Mouse (Mus musculus): ENCODE measurements at regions not wholly inside any gene's neighbourhood (a gene's known extent, or its start where the extent isn't known, plus 50 kb on each side); places are given as distances from the start of the nearest gene placed in this dataset.
"Not testable (repeated sequence)": the region's sequence is repeated elsewhere in the genome, so short reads cannot be mapped to it uniquely, and the experiment has no call there.

DNA sequence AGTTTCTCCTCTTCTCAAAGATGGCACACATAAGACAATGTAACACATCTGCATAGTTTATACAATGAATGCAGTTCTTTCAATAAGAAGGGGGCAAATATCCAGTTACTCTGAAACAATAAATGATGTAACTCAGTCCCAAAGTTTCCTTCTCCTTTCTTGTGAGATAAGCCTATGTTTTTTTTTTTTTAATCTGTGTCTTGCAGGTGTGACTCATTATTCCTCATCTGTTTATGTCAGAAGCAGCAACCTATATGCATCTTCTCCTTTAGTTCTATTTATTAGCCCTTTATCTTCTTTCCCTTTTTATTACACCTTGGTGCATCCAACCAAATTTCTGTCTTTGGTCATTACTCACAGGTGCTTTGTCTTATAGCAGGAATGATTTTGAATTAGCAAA, 523.2 kb upstream of the Pot1a start:
- Histone ChIP-seq H3K4me3 (ENCODE audit: low read depth, low read length) (no peak overlapping the region), H3K27ac (ENCODE audit: low read depth, low read length) (no peak overlapping the region), H3K4me2 (no peak overlapping the region), H3K27me3 (ENCODE audit: control insufficient read depth, insufficient read depth, low read length) (no peaks in the 10 kb centered on the region), H3K9me3 (ENCODE audit: control insufficient read depth, low read length) (no peaks in the 10 kb centered on the region), H3K4me1 (ENCODE audit: control insufficient read depth, insufficient read depth, low read length) (no peaks in the 10 kb centered on the region), H3K9ac (ENCODE audit: low read length) (no peak overlapping the region), H3K36me3 (ENCODE audit: control insufficient read depth, insufficient read depth, low read length) (no peaks in the 10 kb centered on the region)
- no peak for ATAC-seq (ENCODE audit: low FRiP score)
- no peak for DNase-seq (ENCODE audit: low spot score, missing footprints)

DNA sequence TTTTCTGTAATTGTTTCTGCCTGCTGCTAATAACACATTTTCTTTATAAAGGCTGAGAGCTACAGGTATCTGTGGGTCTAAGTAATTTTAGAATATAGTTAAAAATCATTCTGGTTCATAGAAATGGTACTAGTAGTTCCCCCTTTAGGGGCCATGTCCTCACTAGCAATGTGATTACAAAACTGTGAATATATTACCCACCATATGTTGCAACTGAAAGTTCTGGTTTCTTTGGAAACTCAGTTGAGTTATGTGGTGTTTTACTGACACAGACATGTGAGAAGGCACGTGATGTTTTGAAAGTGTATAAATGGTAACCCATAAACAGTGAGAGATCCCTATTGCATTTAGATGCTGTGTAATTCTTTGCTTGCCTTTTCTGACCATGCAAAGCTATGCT, 495.1 kb upstream of the Pot1a start:
- ATAC-seq (ENCODE audit: low FRiP score) (no peak), DNase-seq (ENCODE audit: low spot score, missing footprints) (no peak)
- no peak overlapping the region for H3K9ac ChIP-seq (ENCODE audit: low read length)
- WGBS = 84% methylated on average over 1 of the region's 1 CpGs
- H3K27ac ChIP-seq (ENCODE audit: low read depth, low read length) = no peak overlapping the region
- H3K4me3 ChIP-seq (ENCODE audit: low read depth, low read length) = no peak overlapping the region
- H3K4me1 ChIP-seq (ENCODE audit: control insufficient read depth, insufficient read depth, low read length) = no peaks in the 10 kb centered on the region
- no peaks in the 10 kb centered on the region for H3K36me3 ChIP-seq (ENCODE audit: control insufficient read depth, insufficient read depth, low read length)
- no peaks in the 10 kb centered on the region for H3K27me3 ChIP-seq (ENCODE audit: control insufficient read depth, insufficient read depth, low read length)
- H3K9me3 ChIP-seq (ENCODE audit: control insufficient read depth, low read length) = no peaks in the 10 kb centered on the region
- no peak overlapping the region for H3K4me2 ChIP-seq

DNA sequence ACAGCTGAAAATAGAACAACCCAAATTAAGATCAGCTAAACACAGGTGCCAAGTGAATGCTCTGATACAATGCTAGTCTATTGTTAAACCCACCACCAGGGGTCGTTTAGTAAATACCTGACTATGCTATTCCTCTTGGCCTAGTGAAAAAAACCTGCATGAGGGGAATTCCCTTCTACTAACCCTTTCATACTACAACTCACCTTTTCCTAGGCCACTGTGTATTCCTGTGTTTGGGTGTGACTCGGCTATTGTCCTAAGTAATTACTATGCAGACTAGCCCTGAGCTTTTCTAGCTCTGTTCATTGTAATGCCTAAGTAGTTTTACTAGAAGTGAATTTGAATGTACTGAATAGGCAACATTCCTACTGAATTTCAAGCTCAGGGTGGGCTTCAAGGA, 492.5 kb upstream of the Pot1a start:
- WGBS = 61% methylated on average over 2 of the region's 2 CpGs
- not testable (repeated sequence) for H3K4me1 ChIP-seq (ENCODE audit: control insufficient read depth, insufficient read depth, low read length); H3K27me3 ChIP-seq (ENCODE audit: control insufficient read depth, insufficient read depth, low read length); H3K4me3 ChIP-seq (ENCODE audit: low read depth, low read length); DNase-seq (ENCODE audit: low spot score, missing footprints); H3K4me2 ChIP-seq; H3K9me3 ChIP-seq (ENCODE audit: control insufficient read depth, low read length); H3K36me3 ChIP-seq (ENCODE audit: control insufficient read depth, insufficient read depth, low read length); H3K27ac ChIP-seq (ENCODE audit: low read depth, low read length); H3K9ac ChIP-seq (ENCODE audit: low read length); ATAC-seq (ENCODE audit: low FRiP score)

DNA sequence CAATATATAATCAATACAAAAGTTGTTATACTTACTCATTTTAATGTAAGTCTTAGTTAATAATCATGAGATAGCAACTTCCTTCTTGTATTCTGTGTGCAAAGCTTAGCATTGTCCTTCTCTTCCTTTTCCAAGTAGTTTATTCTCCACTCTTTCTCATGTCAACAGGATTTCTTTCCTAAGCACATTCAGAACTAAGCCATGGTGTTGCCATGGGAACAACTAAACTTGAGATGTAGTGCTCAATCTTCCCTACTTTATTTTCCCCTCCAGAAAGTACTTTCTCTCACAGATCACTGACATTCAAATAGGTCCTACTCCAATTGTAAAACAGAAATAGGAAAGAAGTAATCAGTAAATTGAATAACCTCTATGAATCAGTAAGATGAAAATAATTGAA, 490.2 kb upstream of the Pot1a start:
- Histone ChIP-seq H3K4me1 (ENCODE audit: control insufficient read depth, insufficient read depth, low read length) (no peaks in the 10 kb centered on the region), H3K27me3 (ENCODE audit: control insufficient read depth, insufficient read depth, low read length) (no peaks in the 10 kb centered on the region), H3K4me3 (ENCODE audit: low read depth, low read length) (no peak overlapping the region), H3K36me3 (ENCODE audit: control insufficient read depth, insufficient read depth, low read length) (no peaks in the 10 kb centered on the region), H3K9ac (ENCODE audit: low read length) (no peak overlapping the region), H3K9me3 (ENCODE audit: control insufficient read depth, low read length) (no peaks in the 10 kb centered on the region), H3K27ac (ENCODE audit: low read depth, low read length) (no peak overlapping the region), H3K4me2 (no peak overlapping the region)
- peak; percentile 30; the same call in 1 of the 2 replicates for ATAC-seq (ENCODE audit: low FRiP score)
- no peak for DNase-seq (ENCODE audit: low spot score, missing footprints)

DNA sequence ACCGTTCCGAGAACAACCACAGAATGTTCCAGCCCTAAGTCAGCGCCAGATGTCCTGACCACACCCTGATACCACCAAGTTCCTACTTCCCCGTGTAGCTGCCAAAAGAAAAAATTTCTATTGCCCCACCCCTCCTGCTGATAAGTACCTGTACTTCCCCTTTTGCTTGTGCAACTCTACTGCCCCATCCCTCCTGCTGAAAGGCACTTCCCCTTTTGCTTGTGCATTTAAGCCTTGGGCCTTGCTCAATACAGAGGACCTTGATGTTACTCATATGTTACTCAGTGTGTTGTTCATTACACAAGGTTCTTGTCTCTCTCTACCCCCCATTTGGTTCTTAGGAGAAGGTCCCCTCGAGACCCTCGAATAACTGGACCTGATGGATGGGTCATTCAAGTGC, 488.4 kb upstream of the Pot1a start:
- not testable (repeated sequence) for H3K4me1 ChIP-seq (ENCODE audit: control insufficient read depth, insufficient read depth, low read length); H3K9me3 ChIP-seq (ENCODE audit: control insufficient read depth, low read length); H3K9ac ChIP-seq (ENCODE audit: low read length); ATAC-seq (ENCODE audit: low FRiP score); DNase-seq (ENCODE audit: low spot score, missing footprints); H3K27me3 ChIP-seq (ENCODE audit: control insufficient read depth, insufficient read depth, low read length); H3K36me3 ChIP-seq (ENCODE audit: control insufficient read depth, insufficient read depth, low read length); H3K4me2 ChIP-seq; H3K27ac ChIP-seq (ENCODE audit: low read depth, low read length); H3K4me3 ChIP-seq (ENCODE audit: low read depth, low read length)
- WGBS = 86% methylated on average over 6 of the region's 6 CpGs

DNA sequence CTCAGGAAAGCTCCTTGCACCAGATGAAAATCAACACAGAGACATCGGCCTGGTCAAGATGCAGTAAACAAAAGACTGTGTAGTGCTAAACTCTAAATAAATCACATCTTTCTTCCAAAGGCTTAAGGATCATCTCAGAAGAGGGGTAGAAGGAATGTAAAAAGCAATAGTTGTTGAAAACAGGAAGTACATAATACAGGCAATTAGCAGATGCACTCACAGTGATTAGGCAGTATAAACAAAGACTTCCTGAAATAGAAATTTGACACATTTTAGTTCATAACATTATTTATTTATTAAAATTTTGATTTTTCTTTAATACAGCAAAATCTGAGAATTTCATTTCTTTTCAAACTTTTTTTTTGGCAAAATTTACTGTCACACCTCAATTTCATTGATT, 478.9 kb upstream of the Pot1a start:
- no peaks in the 10 kb centered on the region for H3K27me3 ChIP-seq (ENCODE audit: control insufficient read depth, insufficient read depth, low read length)
- DNase-seq (ENCODE audit: low spot score, missing footprints) = no peak
- 86% methylated on average over 1 of the region's 1 CpGs for WGBS
- H3K9ac ChIP-seq (ENCODE audit: low read length) = no peak overlapping the region
- no peaks in the 10 kb centered on the region for H3K9me3 ChIP-seq (ENCODE audit: control insufficient read depth, low read length)
- no peak for ATAC-seq (ENCODE audit: low FRiP score)
- H3K4me2 ChIP-seq = no peak overlapping the region
- H3K4me3 ChIP-seq (ENCODE audit: low read depth, low read length) = no peak overlapping the region
- no peaks in the 10 kb centered on the region for H3K4me1 ChIP-seq (ENCODE audit: control insufficient read depth, insufficient read depth, low read length)
- H3K36me3 ChIP-seq (ENCODE audit: control insufficient read depth, insufficient read depth, low read length) = no peaks in the 10 kb centered on the region
- H3K27ac ChIP-seq (ENCODE audit: low read depth, low read length) = no peak overlapping the region
